Mouse (Mus musculus) heart, adult 2 months (tissue): ENCODE data around the gene Galnt15.

Source experiments
- EP300 ChIP-seq: fragments of 200-500 bp; IDR thresholded peaks from 2 replicates; pipeline ENCODE4 v1.6.1; 2011; ENCODE audit warnings: low read depth, low read length, control low read depth; ENCODE audit not compliant: insufficient read depth
- POLR2A ChIP-seq: fragments of 200-500 bp; IDR thresholded peaks from 2 replicates; pipeline ENCODE4 v1.6.1; 2011; ENCODE audit warnings: mild to moderate bottlenecking, low read depth, low read length, control low read depth; ENCODE audit not compliant: insufficient read depth

DNA sequence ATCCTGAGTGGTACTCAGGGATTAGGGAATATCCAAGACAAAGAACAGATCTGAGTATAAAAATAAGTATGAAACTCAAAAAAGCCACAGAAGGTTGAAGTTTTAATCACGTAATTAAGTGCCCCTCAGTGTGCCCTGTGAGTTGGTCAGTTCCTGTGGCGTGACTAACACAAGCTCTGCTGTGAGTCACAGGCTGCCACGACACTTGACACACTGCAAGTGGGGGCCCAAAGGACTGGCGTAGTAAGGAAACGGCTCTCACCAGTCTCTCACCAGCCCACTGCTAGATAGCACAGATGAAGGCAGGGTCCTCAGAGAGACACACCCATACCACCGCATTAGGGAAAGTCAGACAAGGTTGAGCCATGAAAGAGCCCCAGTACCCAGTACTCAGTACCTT is 21.4 kb downstream of the Galnt15 start:
- no peak for TF ChIP-seq POLR2A
- no peak for TF ChIP-seq EP300
